Mouse (Mus musculus) kidney, postnatal 36 days (tissue): ENCODE measurements at regions not wholly inside any gene's neighbourhood (a gene's known extent, or its start where the extent isn't known, plus 50 kb on each side); places are given as distances from the start of the nearest gene placed in this dataset.
"Not testable (repeated sequence)": the region's sequence is repeated elsewhere in the genome, so short reads cannot be mapped to it uniquely, and the experiment has no call there.

ENCODE experiments used
- DNase-seq, 2 experiments: peaks; one replicate each; pipeline ENCODE4 v3.0.0; 2021 to 2022; ENCODE audit warnings: mixed read lengths in 2 of 2

DNA sequence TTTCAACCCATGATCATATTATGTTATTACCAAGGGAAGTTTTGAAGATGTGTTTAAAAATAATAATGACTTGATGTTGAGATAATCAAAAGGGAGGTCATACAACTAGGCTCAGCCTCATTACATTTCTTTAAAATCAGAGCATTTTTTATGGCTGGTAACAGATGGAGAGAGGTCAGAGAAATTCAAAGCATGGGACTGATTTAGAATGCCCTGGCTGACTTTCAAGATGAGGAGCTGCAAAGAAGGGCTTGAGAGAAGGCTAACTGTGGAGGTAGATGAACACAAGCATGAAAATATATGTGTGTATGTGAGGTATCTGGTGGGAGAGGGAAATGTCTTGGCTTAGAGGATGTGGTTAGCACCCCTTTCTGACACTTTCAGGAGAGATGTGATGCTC is 502.6 kb upstream of the Gdi2 start:
- not testable (repeated sequence) for DNase-seq

DNA sequence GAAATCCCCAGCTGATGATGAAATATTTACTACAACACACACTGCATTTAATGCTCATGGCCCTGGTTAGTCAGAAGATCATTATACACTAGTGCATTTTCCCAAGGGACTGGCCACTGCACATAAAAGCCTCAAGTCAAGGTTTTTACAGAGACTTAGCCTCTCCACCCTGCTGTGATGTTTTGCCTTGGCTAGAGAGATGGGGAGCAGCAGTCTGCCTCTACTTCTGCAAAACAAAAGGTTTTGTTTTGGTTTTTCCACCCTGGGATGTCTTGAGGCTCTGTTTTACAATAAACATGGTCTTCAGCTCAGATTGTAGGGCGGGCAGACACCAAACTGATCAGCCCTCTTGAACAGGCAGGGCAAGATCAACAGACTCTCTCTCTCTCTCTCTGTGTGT is 500.9 kb upstream of the Gdi2 start:
- DNase-seq = not testable (repeated sequence)

DNA sequence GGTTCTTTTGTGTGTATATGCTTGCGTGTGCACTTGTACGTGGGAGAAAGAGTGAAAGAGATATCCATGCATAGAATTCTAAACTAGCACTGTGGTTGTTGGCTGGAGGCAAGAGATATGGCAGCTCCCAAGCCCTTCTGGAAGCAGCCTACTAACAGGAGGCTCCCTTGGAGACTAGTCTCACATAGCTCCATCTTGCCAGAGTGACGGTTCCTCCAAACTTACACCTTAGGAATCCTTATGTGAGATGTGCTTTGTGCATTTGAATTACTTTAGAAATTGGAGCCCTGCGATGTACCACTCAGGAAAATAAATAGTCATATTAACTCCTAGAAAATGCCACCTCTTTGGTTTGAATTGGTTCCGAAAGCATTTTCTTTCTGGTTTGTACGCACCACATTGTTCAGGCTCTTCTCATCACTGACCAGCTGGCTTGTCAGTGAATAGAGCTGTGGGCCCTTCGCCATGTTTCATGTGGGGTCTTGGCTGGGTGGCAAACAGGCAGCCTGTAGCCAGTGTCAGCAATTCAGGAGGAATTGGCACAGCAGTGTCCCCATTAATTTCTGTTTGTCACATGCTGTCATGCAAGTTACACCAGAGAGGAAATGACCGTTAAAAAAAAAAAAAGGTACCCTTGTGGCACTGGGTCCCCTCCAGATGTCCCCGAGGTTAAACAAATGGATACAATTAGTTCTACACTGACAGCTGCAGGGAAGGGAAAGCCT is 491.3 kb upstream of the Gdi2 start:
- not testable (repeated sequence) for DNase-seq

DNA sequence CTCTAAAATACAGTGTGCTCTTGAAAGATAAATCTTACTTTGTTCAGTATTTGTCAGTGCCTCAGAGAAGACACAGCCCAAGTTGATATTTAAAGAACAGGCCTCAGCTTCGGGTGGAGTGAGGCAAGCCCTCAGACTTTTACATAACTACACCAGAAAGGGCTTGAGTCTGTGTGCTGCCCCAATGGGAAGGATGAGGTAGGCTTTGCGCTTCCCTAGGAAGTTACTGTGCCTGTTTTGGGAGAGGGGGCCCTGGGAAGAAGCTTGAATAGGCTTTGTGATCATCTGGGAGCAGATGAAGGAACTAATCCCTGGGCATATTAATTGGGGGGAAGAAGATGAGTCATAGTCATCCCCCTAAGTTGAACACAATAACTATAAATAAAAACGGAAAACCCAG is 454.4 kb upstream of the Gdi2 start:
- DNase-seq = not testable (repeated sequence)

DNA sequence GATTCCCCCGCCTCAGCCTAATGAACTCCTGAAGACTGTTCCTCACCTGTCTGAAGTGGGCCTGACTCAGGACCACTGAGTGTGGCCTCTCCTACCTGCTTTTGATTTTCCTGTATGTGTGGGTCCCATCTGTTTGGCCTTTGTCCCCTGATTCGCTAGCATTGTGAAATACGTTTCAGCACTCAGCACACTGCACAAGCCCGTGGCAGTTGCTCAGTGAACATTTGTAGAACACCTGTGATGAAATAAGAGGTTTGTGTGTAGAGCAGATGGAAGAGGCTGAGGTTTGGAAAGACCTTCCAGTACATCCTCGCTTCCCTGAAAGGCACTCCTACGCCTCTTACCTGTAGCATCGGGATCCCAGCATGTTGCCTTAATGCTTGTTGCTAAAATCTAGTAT is 447.9 kb upstream of the Gdi2 start:
- DNase-seq = not testable (repeated sequence)

DNA sequence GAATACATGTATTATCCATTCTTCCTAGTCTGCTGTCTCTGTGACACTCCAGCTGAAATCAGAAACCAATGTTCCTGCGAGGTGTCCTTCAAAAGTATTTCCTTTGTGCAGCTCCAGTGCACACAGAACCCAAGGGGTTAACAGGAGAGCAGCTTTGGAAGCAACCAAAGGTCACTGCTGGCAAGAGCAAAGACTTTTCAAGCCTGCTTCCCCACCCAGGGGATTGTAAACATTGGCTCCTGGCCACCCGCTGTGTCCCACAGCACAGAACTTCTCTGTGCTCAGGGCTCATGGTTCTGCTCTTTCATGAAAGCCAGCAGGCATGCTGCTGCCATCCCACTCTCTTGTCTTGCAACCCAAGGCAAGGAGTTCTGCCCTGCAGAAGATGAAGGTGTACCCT is 431.3 kb upstream of the Gdi2 start:
- DNase-seq = not testable (repeated sequence)

DNA sequence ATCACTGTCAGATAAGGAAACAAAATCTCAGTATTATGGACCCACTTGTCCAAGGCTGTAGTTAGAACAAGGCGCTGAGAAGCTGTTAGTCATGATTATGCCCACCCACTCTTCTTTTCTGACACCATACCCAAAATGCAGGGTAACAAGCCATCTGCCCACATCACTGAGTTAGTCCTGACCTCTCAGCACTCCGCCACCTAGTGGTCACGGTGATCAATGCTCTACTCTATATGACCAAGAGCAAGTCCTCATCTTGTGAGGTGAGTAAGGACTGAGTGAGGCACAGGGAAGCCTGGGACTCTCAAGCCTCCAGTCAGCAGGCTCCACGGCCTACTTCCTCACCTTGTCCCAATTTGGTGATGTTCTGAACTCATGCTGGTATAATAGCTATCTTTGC is 409.7 kb upstream of the Gdi2 start:
- DNase-seq = peak in 1 of 2 experiments; percentile 9

DNA sequence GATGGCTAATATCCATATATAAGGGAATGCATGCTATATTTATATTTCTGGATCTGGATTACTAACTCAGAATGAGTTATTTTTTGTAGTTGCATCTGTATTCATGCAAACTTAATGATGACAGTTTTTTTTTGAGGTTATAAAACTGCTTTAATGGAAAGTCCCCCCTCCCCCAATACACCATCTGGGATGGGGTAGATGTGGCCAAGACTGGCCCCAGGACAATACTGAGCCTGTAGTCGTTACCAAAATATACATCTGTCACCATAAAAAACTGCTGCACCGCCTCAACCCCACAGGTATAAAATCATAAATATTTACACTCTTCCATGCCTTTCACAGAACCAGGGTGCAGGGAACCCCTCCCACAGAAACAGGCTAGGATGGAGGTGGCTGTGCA is 400.6 kb upstream of the Gdi2 start:
- DNase-seq = not testable (repeated sequence)

DNA sequence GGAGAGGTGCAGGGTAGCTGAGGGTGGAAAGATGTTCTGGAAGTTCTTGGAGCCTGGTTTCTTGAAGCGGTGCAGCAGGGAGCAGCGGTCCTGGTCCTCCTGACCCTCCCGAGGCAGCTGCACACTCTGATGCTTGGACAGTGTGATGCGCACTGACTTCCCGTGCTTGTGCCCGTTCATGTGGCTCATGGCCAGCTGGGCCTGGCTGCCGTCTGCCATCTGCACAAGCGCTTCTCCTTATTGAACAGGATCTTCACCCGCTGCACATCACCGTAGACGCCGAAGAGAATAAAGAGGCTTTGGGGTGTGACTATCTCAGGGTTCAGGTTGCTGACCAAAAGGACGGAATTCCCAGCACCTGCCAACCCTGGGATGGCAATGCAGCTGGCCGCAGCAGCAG is 399.2 kb upstream of the Gdi2 start:
- no peak for DNase-seq

DNA sequence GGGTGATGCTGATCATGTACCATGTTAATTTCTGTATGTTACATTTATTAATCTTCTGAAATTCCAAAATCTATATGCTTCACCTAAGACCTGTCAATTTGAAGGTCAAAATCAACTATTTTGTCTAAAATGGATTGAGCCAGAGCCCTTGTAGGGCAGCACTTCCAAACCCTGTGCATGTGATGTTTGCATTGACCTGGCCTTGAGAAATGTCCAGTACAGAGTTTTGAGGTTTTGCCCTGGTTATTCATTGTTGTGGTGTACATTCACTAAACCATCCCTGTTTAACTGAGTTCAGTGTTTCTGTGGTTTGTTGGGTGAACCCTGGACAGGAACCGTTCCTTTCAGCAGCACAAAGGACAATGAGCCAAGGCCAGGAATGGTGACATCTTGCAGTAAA is 392.4 kb upstream of the Gdi2 start:
- not testable (repeated sequence) for DNase-seq
